Mouse (Mus musculus) midbrain, embryonic 13.5 days (tissue): Measurements from ENCODE around the gene Gamt. TPM values are rescaled to one million over a fixed set of nuclear protein-coding genes. Genes with fewer than 3 reads are reported as not detected.

Experiments used
- ATAC-seq: fragments of 200-750 bp; cut with Nextera tagmentation; 2 replicates; pipeline ENCODE4 v1.8.0; 2017; ENCODE audit warnings: mild to moderate bottlenecking, moderate TSS enrichment, moderate library complexity
- H3K27ac ChIP-seq: fragments of 300-500 bp; sonication (generic); 2 replicates; pipeline ENCODE4 v1.5.1; 2015; ENCODE audit warnings: inconsistent platforms, mild to moderate bottlenecking, moderate library complexity
- H3K27me3 ChIP-seq: fragments of 300-500 bp; sonication (generic); 2 replicates; pipeline ENCODE4 v1.6.1; 2015; ENCODE audit warnings: mild to moderate bottlenecking, inconsistent platforms
- H3K36me3 ChIP-seq: fragments of 300-500 bp; sonication (generic); 2 replicates; pipeline ENCODE4 v1.6.1; 2015; ENCODE audit warnings: mild to moderate bottlenecking, inconsistent platforms
- H3K4me1 ChIP-seq: fragments of 300-500 bp; sonication (generic); replicated peaks from 2 replicates; pipeline ENCODE4 v1.6.1; 2015; ENCODE audit warnings: inconsistent platforms
- H3K4me2 ChIP-seq: fragments of 300-500 bp; sonication (generic); replicated peaks from 2 replicates; pipeline ENCODE4 v1.6.1; 2015; ENCODE audit warnings: moderate library complexity, mild to moderate bottlenecking, inconsistent platforms
- H3K4me3 ChIP-seq: fragments of 300-500 bp; sonication (generic); replicated peaks from 2 replicates; pipeline ENCODE4 v1.5.1; 2015; ENCODE audit warnings: mild to moderate bottlenecking, inconsistent platforms
- H3K9ac ChIP-seq: fragments of 300-500 bp; sonication (generic); replicated peaks from 2 replicates; pipeline ENCODE4 v1.6.1; 2015; ENCODE audit warnings: mild to moderate bottlenecking, inconsistent platforms
- H3K9me3 ChIP-seq: fragments of 300-500 bp; sonication (generic); 2 replicates; pipeline ENCODE4 v1.6.1; 2016; ENCODE audit warnings: mild to moderate bottlenecking, inconsistent platforms
- WGBS: fragments of 180-500 bp; shearing (Covaris S2); methylation state at CpG from one replicate; pipeline ENCODE4 v1.1.7; 2015; 5-methylcytosine and 5-hydroxymethylcytosine counted together
- polyA plus RNA-seq: library from polyadenylated mRNA; unstranded; fragments of >200 nt; fragmentation: Nextera tagmentation; extraction: Ambion mirVana; gene quantifications from 2 replicates; pipeline ENCODE4 v1.2.1, GENCODE M21; 2015

The Gamt gene
- polyA plus RNA-seq, 1 experiment from 2014 or later, result 22.3 TPM

GRCm38 (mm10) chr10:80296824-80297223 lies 36.0 kb upstream of the Gamt start:
- H3K27ac ChIP-seq, result peak overlapping the region; percentile 99
- H3K9ac ChIP-seq, result peak overlapping the region; percentile 99
- no peak for ATAC-seq
- peaks cover 81% of the 10 kb centered on the region for H3K4me1 ChIP-seq
- peaks cover 23% of the 10 kb centered on the region for H3K36me3 ChIP-seq
- H3K27me3 ChIP-seq, result no peaks in the 10 kb centered on the region
- peak overlapping the region; percentile 99 for H3K4me2 ChIP-seq
- H3K9me3 ChIP-seq, result no peaks in the 10 kb centered on the region
- 82% methylated on average over 5 of the region's 5 CpGs for WGBS
- peak overlapping the region; percentile 54 for H3K4me3 ChIP-seq

- H3K27me3 ChIP-seq, result no peaks in the 10 kb centered on the region
- under 1% methylated on average over 26 of the region's 26 CpGs for WGBS
- H3K4me1 ChIP-seq, result peaks cover 74% of the 10 kb centered on the region
- H3K27ac ChIP-seq, result peak within 1 kb of the TSS; percentile 99
- H3K4me2 ChIP-seq, result peak within 1 kb of the TSS; percentile 99
- H3K4me3 ChIP-seq, result peak within 1 kb of the TSS; percentile 54
- H3K9me3 ChIP-seq, result no peaks in the 10 kb centered on the region
- H3K9ac ChIP-seq, result peak within 1 kb of the TSS; percentile 99
- peaks cover 20% of the 10 kb centered on the region for H3K36me3 ChIP-seq
- peak; percentile 53 for ATAC-seq
These were observed 35.0 kb upstream of the Gamt start, which contains the start of gene Apc2 for GRCm38 (mm10) chr10:80295618-80296425. Gene Apc2, plus strand, starts transcription at chr10:80295977.

GRCm38 (mm10) chr10:80294788-80295303 lies 34.0 kb upstream of the Gamt start:
- H3K4me2 ChIP-seq, result peak overlapping the region; percentile 99
- no peaks in the 10 kb centered on the region for H3K9me3 ChIP-seq
- H3K27ac ChIP-seq, result peak overlapping the region; percentile 99; the same call in 1 of the 2 replicates
- 0 out of 2 replicates have a peak overlapping the region, but pooled peaks have one; percentile 97 for H3K4me3 ChIP-seq
- peaks cover 64% of the 10 kb centered on the region for H3K4me1 ChIP-seq
- peak overlapping the region; percentile 99 for H3K9ac ChIP-seq
- no peaks in the 10 kb centered on the region for H3K27me3 ChIP-seq
- H3K36me3 ChIP-seq, result peaks cover 20% of the 10 kb centered on the region
- WGBS, result 43% methylated on average over 7 of the region's 7 CpGs
- ATAC-seq, result no peak

- peak overlapping the region; percentile 97 for H3K4me3 ChIP-seq
- H3K4me1 ChIP-seq, result peaks cover 61% of the 10 kb centered on the region
- H3K9me3 ChIP-seq, result no peaks in the 10 kb centered on the region
- 0 out of 2 replicates have a peak overlapping the region, but pooled peaks have one; percentile 39 for H3K27ac ChIP-seq
- H3K9ac ChIP-seq, result peak overlapping the region; percentile 99; the same call in 1 of the 2 replicates
- 78% methylated on average over 4 of the region's 4 CpGs for WGBS
- ATAC-seq, result no peak
- H3K27me3 ChIP-seq, result no peaks in the 10 kb centered on the region
- H3K4me2 ChIP-seq, result peak overlapping the region; percentile 99; the same call in 1 of the 2 replicates
- H3K36me3 ChIP-seq, result peaks cover 20% of the 10 kb centered on the region
These were observed 33.5 kb upstream of the Gamt start for GRCm38 (mm10) chr10:80294311-80294710.

GRCm38 (mm10) chr10:80293325-80293724 lies 32.5 kb upstream of the Gamt start:
- Histone ChIP-seq H3K36me3 (peaks cover 29% of the 10 kb centered on the region), H3K4me3 (peak overlapping the region; percentile 97), H3K4me2 (peak overlapping the region; percentile 99), H3K27me3 (no peaks in the 10 kb centered on the region), H3K9ac (peak overlapping the region; percentile 99), H3K4me1 (peaks cover 57% of the 10 kb centered on the region), H3K27ac (peak overlapping the region; percentile 93; the same call in 1 of the 2 replicates), H3K9me3 (no peaks in the 10 kb centered on the region)
- no peak for ATAC-seq
- 28% methylated on average over 14 of the region's 14 CpGs for WGBS

- no peaks in the 10 kb centered on the region for H3K27me3 ChIP-seq
- H3K4me1 ChIP-seq, result peaks cover 49% of the 10 kb centered on the region
- peak; percentile 79 for ATAC-seq
- H3K36me3 ChIP-seq, result peaks cover 35% of the 10 kb centered on the region
- peak within 1 kb of the TSS; percentile 97 for H3K4me3 ChIP-seq
- WGBS, result under 1% methylated on average over 70 of the region's 72 CpGs
- H3K9ac ChIP-seq, result peak within 1 kb of the TSS; percentile 99
- peak within 1 kb of the TSS; percentile 93 for H3K27ac ChIP-seq
- H3K9me3 ChIP-seq, result no peaks in the 10 kb centered on the region
- peak within 1 kb of the TSS; percentile 99 for H3K4me2 ChIP-seq
These were observed 31.7 kb upstream of the Gamt start, which contains the start of gene Rps15 for GRCm38 (mm10) chr10:80292251-80293146. Gene Rps15, plus strand, starts transcription at chr10:80292453.

GRCm38 (mm10) chr10:80288657-80289056 lies 27.8 kb upstream of the Gamt start:
- H3K4me2 ChIP-seq, result no peak overlapping the region
- H3K4me1 ChIP-seq, result peaks cover 11% of the 10 kb centered on the region
- no peaks in the 10 kb centered on the region for H3K9me3 ChIP-seq
- H3K27ac ChIP-seq, result no peak overlapping the region
- ATAC-seq, result no peak
- H3K9ac ChIP-seq, result no peak overlapping the region
- H3K4me3 ChIP-seq, result no peak overlapping the region
- WGBS, result 72% methylated on average over 8 of the region's 8 CpGs
- no peaks in the 10 kb centered on the region for H3K27me3 ChIP-seq
- peaks cover 57% of the 10 kb centered on the region for H3K36me3 ChIP-seq

- ATAC-seq, result no peak
- 96% methylated on average over 12 of the region's 12 CpGs for WGBS
- peaks cover 58% of the 10 kb centered on the region for H3K36me3 ChIP-seq
- H3K9me3 ChIP-seq, result no peaks in the 10 kb centered on the region
- H3K9ac ChIP-seq, result no peak overlapping the region
- no peak overlapping the region for H3K4me3 ChIP-seq
- H3K27me3 ChIP-seq, result no peaks in the 10 kb centered on the region
- H3K4me2 ChIP-seq, result no peak overlapping the region
- no peak overlapping the region; the same call in 1 of the 2 replicates for H3K27ac ChIP-seq
- peaks cover 6% of the 10 kb centered on the region for H3K4me1 ChIP-seq
These were observed 27.3 kb upstream of the Gamt start for GRCm38 (mm10) chr10:80288097-80288496.

GRCm38 (mm10) chr10:80285222-80286070 lies 24.6 kb upstream of the Gamt start:
- Histone ChIP-seq H3K9me3 (no peaks in the 10 kb centered on the region), H3K27ac (no peak overlapping the region), H3K4me1 (peaks cover 10% of the 10 kb centered on the region), H3K27me3 (no peaks in the 10 kb centered on the region), H3K4me3 (no peak overlapping the region), H3K36me3 (peaks cover 80% of the 10 kb centered on the region), H3K9ac (no peak overlapping the region), H3K4me2 (no peak overlapping the region)
- WGBS, result 81% methylated on average over 15 of the region's 15 CpGs
- ATAC-seq, result no peak

GRCm38 (mm10) chr10:80282481-80283441 lies 21.9 kb upstream of the Gamt start:
- Histone ChIP-seq H3K9ac (no peak overlapping the region), H3K9me3 (no peaks in the 10 kb centered on the region), H3K27me3 (no peaks in the 10 kb centered on the region), H3K27ac (no peak overlapping the region), H3K4me3 (no peak overlapping the region), H3K4me1 (peaks cover 10% of the 10 kb centered on the region), H3K36me3 (peaks cover 91% of the 10 kb centered on the region), H3K4me2 (no peak overlapping the region)
- no peak for ATAC-seq
- 92% methylated on average over 20 of the region's 20 CpGs for WGBS
